ENCODE assay signal across 8 mouse cellular contexts in genomic region chr7:46443163-46443562, GRCm38 (mm10).
"Had no signal": no experiment of that assay in that cellular context is flagged by ENCODE, and none has a peak within 500 bp of the region (broad histone marks: within the 10 kb centered on the region; RNA-seq: fewer than 3 reads in every experiment).

No protein-coding gene starts in this region.

- DNase-seq: kidney, postnatal 36 days; layer of hippocampus, adult 9-11 months; layer of hippocampus, postnatal 36 days; lung, embryonic 14.5 days; lung, postnatal 10 days; right cerebral cortex, postnatal 14 days; thymus, adult 2 months; thymus, postnatal 25 days had no signal
